Mouse (Mus musculus) right cerebral cortex, postnatal 4 days (tissue): ENCODE data around the gene 4930544D05Rik.

Experiments
- DNase-seq: peaks from one replicate; pipeline ENCODE4 v3.0.0-alpha.2; 2022

4930544D05Rik gene

DNA sequence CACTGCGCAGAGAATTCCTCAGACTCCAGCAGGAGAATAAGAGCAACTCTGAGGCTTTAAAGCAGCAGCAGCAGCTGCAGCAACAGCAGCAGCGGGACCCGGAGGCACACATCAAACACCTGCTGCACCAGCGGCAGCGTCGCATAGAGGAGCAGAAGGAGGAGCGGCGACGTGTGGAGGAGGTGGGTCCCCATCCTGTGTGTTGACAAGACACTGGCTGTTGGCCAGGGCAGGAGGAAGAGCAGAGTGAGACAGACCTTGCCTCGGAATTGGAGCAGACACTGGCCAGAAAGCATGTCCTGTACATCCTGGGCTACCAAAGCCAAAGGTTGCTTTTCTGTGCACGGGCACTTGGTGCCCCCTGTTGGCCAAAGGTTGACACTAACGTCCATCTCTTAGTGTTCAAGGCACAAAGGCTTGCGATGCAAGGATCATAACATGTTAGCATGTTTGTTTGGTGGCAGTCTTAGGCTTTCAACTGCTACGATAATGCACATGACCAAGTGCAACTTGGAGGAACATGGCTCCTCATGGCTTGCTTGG is 10.6 kb upstream of the 4930544D05Rik start:
- DNase-seq, result peak; percentile 65

DNA sequence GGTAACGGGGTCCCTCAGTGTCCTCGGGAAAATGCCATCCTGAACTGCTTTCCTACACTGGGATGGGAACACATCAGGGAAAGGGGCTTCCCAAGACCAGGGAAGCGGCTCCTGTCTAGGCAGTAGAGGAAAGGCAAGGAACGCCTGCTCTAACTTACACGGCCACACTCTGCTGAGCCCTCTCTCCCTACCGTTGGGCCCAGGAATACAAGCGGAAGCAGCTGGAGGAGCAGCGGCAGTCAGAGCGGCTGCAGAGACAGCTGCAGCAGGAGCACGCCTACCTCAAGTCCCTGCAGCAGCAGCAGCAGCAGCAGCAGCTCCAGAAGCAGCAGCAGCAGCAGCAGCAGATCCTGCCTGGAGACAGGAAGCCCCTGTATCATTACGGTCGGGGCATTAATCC is 8.9 kb upstream of the 4930544D05Rik start:
- no peak for DNase-seq

DNA sequence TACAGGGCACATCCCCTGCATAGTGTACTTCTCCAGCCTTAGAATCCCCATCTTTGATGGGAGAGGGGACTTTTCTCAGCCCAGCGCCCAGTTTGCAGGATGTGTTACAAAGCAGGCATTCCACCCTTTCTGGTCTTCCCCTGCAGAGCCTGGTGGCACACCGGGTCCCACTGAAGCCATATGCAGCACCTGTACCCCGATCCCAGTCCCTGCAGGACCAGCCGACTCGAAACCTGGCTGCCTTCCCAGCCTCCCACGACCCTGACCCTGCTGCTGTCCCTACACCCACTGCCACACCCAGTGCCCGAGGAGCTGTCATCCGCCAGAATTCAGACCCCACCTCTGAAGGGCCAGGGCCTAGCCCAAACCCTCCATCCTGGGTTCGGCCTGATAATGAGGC is 8.0 kb upstream of the 4930544D05Rik start:
- no peak for DNase-seq

DNA sequence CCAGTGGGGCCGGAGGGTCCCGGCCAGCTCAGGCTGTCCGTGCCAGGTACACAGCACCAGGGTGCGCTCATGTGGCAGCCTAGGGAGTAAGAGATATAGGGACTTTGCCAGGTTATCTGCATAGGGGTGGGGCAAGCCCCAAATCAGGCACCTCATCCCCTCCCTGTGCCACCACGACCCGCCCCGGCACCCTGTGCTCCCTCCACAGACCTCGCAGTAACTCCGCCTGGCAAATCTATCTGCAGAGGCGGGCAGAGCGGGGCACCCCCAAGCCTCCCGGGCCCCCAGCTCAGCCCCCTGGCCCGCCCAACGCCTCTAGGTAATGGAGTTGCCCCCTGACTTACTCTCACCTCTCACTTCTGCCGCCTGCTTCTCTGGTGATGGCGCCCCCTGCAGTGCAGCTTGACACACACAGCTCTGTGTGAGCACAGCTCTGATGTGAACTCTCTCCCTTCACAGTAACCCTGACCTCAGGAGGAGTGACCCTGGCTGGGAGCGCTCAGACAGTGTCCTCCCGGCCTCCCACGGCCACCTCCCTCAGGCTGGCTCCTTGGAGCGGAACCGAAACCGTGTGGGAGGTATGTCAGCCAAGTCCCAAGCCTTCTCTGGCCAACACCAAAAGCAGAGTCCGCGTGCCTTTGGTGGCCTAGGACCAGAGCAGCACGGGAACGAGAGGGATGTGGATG is 7.1 kb upstream of the 4930544D05Rik start:
- DNase-seq, result peak; percentile 45

DNA sequence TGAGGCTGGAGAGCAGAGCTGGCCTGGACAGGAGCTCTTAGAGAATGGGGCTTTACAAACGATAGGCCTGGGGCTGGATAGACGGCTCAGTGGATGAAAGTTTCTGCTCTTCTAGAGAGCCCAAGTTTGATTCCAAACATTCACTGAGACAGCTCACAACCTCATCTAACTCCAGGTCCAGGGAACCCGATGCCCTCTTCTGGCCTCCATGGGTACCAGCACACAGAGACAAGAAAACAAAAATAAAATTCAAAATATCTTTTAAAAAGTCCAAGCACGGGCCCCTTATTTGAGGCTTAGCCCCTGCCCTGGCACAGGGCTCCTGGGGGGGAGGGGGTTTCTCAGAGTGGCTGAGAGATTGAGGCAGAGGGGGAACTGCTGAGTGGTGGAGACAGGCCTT is 4.9 kb upstream of the 4930544D05Rik start:
- no peak for DNase-seq

DNA sequence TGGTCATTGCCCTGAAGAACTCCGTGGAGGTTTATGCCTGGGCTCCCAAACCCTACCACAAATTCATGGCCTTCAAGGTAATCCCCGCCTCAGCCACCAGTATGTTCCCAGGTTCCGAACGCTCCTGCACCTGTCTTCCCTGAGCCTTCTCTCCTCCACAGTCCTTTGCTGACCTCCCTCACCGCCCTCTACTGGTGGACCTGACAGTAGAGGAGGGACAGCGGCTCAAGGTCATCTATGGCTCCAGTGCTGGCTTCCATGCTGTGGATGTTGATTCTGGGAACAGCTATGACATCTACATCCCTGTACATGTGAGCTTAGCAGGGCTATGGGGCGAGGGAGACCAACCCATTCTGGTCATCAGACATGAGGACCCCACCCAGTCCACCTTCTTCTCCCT is 3.1 kb upstream of the 4930544D05Rik start:
- no peak for DNase-seq

DNA sequence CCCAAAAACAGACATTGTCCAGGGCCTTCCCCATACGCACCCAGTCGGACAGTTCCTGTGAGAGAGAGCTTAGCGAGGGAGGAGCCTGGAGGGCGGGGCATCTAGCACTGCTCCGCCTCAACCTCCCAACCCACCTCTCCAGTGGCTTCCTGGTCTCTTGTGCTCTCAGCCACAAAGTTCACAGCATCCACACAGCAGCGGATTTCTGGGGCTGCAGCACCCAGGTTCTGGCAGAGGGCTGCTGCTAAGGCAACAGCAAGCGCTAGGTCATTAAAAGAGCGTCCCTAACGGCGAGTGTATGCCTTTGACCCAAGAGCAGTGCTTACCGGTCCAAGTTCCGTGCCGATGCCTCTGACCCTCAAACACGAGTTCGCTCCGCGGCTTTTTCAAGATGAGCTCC is 574 bp upstream of the 4930544D05Rik start:
- no peak for DNase-seq

DNA sequence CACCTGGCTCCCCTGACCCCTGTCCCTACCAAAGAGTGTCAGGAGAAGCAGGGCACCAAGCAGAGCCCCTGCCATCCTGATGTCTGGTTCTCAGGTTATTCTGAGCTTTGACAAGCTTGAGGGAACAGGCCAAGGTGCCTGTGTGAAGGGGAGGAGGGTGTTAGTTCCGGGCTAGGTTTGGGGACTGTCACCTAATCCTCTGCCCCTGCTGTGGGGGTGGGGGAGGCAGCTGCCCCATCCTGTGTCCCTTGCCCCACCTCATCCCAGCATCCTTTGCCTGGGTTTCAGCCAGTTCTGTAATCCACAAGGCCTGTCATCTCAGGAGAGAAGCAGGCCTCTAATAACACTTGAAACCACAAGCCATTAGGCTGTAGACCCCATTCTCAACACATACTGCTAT is 3.5 kb downstream of the 4930544D05Rik start, which contains the start of gene Chrne:
Chrne (minus strand) TSS at position 116 of the 400 bp plus-strand sequence.
- no peak for DNase-seq

DNA sequence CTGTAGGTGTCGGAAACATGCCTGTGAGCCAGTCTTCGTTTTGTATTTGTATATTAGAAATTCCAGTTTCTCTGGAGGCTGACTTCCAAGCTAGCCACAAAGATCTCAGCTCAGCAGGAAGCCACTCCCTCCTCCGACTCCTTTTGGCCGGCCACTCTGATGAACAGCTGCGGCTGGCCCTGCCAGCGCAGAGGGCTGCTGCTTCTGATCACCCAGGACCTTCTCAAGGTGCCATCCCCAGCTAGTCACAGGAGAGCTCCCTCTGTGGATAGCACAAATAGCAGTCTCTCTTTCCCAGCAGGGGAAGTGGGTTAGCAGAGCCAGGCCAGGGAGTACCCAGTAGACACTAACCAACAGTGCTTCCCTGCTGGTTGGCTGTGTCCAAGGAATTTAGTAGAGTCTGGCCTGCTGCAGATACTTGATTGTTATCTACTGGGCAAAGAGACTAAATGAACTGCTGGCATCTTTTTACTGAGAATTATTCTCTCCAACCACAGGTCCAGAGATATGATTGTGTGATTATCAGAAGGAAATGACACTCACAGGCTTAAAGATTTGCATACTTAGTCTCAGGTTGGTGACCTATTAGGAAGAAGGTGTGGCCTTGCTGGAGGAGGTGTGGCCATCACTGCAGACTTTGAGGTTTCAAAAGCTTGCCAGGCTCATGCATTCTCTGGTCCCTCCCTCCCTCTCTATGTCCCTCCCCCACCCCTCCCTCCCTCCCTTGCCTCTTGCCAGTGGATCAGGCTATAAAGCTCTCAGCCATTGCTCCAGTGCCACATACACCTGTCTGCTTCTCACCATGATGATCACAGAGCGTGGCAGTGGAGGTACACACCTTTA is 6.5 kb downstream of the 4930544D05Rik start:
- DNase-seq, result no peak

DNA sequence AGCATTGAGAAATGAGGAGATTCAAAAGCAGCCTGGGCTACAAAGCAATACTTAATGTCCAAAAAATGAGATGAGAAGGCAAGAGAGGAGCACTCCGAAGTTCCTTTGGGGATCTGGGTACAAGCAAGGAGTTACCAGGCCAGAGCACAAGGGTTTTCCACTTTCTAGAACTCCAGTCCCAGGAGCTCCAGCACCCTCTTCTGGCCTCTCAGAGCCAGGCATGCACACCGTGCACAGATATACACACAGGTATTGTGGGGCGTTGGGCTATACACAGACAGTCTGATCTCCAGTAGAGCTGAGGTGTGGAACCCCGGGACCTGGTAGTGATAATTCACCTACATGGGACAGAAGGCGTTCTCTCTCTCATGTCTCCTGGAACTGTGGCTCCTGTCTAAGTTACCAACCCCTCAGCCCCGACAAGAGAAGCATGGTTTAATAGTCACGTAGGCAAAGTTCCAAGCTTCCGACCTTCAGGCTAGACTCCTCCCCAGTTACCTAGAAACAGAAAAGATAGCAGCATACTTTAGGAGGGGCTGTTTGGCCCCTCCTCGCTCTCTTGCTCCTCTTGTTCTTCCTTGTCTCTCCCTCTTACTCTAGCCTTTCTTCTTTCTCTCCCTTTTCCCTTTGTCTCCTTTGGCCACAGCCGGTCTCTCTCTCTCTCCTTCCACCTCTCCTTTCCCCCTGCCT is 7.5 kb downstream of the 4930544D05Rik start:
- DNase-seq, result no peak

DNA sequence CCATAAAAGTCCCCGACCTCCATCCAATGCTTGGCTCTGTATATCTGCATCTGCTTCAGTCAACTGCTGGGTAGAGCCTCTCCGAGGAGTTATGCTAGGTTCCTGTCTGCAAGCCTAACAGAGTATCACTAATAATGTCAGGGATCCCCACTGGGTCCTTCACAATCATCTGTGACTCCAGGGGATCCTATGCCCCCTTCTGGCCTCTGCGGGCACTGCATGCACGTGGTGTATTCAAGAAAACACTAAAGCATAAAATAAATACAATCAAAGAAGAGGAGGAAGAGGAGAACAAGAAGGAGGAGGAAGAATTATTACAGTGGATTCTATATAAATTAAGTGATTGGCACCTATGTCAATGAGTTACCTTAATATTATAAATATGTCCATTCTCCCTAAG is 9.8 kb downstream of the 4930544D05Rik start:
- peak; percentile 68 for DNase-seq

DNA sequence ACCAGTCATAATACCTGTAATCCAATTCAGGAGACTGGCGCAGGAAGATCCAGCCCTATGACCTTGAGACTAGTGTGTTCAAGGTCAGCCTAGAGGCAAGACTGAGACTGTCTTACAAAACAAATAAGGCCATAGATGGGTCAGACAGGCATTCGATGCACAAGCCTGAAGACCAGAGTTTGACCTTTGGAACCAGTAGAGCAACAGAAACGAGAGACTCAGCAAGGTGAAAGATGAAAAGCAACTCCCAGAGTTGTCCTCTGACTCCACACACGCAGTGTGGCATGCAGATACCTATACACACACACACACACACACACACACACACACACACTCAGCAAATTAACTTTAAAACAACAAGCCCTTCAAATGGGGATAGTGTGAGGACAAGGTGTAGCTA is 11.2 kb downstream of the 4930544D05Rik start:
- DNase-seq, result no peak

DNA sequence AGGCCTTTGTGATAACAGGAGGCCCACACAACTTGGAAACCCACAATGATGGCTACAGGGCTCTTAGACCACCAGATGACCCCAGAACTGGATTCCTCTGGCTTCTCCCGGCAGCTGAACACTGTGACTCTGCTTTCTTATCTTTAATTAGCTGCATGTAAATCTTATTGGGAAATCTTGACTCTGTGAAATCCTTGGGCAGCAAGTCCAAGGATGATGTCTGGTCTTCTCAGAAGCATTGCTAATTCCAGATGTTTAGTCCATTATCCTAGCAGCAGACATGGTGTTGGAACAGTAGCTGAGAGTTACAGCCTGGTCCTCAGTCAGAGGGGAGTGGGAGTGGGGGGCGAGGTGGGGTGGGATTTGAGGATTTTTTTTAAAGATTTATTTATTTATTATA is 12.8 kb downstream of the 4930544D05Rik start:
- no peak for DNase-seq

DNA sequence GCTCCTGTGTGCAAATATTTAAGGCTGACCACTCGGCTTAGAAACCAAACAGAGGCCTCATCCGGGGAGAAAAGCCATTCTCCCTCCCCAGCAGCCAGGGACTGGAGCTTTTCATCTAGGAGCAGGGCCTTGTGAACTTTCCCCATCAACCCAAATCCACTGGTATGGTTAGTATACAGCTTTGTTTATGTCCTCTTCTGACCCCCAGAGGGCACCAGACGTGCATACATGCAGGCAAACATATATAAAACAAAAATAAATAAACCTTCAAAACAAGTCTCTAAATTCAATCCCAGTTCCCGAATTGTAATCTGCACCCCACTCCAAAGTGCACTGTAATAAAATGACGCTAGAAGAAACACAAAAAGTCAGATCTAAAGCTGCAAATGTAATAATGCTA is 13.9 kb downstream of the 4930544D05Rik start:
- DNase-seq, result no peak

DNA sequence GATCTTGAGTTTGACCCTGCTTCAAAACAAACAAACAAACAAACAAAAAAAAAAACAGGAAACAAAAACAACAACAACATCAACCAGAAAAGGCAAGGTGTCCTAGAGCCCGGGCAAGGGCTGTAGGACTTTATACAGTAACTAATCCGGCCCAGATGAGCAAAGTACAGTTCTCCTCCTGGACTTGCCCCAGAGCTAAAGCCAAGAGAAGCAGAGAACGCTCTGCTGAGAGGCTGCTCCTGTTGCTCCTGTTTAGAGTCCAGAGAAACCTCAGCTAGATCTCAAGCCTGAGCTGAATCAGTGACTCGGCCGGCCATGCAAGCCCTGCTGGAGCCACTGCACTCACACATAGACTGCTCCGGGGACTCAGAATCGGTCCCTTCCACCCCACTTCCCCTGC is 14.5 kb downstream of the 4930544D05Rik start:
- no peak for DNase-seq

DNA sequence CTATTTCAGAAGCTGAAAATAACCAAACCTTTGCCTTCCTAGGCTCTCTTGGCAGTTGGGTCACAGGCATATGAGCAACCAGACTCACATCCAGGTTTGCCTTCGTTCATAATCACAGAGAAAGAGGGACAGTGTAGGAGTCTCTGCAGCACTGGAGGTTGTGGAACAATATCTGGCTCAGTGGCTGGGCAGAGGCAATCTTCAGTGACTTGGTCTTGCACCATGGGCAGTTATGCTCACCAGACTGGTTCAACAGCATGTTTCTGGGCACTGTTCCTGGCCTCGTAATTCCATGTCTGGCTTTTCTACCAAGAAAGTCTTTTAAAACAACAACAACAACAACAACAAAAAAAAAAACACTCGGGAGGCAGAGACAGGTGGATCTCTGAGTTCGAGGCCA is 20.0 kb downstream of the 4930544D05Rik start:
- no peak for DNase-seq

DNA sequence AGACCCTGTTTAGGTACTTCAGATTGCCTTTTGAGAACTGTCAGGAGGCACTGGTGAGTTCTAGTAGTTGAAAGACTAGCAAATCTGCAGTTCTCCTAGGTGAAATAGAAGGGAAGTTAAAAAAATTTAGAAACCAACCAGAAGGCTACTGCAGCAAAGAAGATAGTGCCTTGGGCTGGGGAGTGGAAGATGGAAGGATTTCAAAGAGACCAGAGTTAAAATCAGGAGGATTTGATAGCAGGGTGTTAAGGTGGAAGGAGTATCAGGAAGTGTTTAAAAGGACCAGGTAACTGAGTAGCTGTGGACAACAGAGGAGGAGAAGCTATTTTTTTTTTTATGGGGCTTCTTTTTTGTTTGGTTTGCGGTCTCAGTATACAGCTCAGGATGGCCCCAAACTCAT is 22.1 kb downstream of the 4930544D05Rik start:
- DNase-seq, result no peak

DNA sequence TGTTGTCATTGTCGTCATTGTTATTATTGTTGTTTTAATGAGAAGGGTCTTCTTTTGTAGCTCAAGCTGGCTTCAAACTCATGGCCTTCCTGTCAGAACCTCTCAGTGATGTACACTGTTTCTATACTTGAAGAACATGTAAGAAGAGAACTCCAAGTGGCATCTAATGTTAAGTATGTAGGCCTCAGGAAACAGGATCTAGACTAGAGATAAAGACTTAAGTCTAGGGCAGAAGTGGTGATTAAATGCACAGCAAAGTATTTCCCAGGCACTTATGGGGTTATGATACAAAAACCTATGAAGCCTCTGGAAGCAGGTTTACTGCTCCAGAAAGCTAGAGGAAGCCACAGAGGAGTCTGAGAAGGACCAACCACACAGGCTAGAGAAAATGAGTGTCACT is 22.6 kb downstream of the 4930544D05Rik start:
- DNase-seq, result no peak

DNA sequence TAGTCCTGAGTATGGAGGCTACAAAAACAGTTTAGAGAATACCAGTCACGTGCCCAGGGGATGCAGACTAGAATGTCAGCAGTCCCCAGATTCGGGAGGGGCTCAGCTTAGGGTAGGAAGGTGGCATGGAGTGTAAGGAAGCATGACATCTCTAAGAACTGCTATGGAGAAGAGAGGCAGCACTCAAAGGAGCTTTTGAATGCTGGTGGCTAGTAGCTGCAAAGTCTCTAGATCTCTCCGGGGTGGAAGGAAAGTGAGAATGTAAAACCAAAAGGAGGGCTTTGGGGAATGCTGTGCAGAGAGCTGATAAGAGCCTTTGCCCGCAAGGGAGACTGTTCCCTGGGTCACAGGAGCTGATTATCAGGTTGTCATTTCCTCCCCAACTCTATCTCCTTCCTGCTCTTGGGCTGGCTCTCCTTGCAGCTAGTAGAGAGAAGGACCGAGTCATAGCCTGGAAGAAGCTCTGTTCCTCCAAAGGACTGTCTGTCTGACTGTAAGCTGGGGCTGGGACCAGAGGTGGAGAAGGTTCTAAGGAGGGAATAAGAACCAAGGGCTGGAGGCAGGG is 23.1 kb downstream of the 4930544D05Rik start, which contains the start of gene Gp1ba:
Gp1ba (plus strand) TSS at position 409 of the 565 bp plus-strand sequence.
- no peak for DNase-seq

DNA sequence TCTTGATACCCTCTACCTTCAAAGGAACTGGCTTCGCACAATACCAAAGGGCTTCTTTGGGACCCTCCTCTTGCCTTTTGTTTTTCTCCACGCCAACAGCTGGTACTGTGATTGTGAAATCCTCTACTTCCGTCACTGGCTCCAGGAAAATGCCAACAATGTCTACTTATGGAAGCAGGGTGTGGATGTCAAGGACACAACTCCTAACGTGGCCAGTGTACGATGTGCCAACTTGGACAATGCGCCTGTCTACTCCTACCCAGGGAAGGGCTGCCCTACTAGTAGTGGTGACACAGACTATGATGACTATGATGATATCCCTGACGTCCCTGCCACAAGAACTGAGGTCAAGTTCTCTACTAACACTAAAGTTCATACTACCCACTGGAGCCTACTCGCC is 24.3 kb downstream of the 4930544D05Rik start:
- no peak for DNase-seq

DNA sequence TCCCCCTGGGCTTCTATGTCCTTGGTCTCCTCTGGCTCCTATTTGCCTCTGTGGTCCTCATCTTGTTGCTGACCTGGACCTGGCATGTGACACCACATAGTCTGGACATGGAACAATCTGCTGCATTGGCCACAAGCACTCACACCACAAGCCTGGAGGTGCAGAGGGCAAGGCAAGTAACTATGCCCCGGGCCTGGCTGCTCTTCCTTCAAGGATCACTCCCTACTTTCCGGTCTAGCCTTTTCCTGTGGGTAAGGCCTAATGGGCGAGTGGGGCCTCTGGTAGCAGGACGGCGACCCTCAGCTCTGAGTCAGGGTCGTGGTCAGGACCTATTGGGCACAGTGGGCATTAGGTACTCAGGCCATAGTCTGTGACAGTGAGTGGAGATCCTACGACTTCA is 25.6 kb downstream of the 4930544D05Rik start:
- no peak for DNase-seq

DNA sequence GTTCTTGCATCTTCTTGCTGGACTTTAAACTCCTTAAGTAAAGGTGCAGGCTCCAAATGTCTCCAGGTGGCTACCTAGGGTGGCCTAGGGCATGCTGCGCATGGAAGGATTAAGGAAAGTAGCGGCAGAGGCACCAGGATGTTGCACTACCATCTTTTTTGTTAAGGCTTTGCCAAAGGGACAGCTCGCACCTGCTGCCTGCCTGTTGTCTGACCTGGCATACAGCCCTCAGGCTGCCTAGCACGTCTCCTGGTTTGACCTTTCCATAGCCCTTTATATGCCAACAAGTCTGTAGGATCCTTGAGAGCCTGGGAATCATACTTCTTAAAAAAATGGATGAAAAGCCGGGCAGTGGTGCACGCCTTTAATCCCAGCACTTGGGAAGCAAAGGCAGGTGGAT is 27.4 kb downstream of the 4930544D05Rik start:
- DNase-seq, result no peak

DNA sequence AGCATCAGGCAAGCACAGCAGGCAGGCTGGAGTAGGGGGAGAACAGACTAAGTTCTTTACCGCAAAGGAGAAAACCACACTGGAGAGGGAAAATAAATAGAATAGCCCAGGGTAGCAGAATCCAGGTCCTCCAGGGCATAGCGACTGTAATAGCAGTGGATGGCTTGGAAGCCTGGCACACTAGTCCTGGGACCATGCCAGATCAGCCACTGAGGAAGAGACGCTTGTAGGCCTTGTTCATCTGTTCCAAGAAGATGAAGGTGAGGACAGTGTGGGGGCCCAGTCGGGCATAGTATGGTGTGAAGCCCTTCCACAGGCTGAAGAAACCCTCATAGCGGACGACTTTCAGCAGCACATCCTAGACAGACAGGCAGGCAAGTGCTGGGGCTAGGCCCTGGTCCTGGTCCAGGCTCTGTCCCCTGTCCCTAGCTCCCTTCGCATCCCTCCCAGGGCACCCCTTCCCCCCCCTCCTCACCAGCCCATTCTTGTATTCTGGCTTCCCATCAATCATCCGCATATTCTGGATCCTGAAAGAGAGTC is 29.0 kb downstream of the 4930544D05Rik start:
- DNase-seq, result no peak
